In genomic region chr2:52471545-52472291, GRCm38 (mm10) we compare ENCODE assay signal across 8 mouse cellular contexts. TPM values are rescaled to one million over a fixed set of nuclear protein-coding genes. Genes with fewer than 3 reads are reported as not detected.
A peak's percentile ranks its signal among the peaks of the same experiment; 100 is the strongest.
DNase-seq lines count a peak whose midpoint lies in the region; ATAC-seq and TF ChIP-seq lines count a peak whose summit lies in the region.

No protein-coding gene starts in this region.

- H3K9me3 ChIP-seq in heart, embryonic 10.5 days, result no peaks in the 10 kb centered on the region
- H3K9me3 ChIP-seq in embryonic facial prominence, embryonic 14.5 days (ENCODE audit: control insufficient read depth, low read length), result no peaks in the 10 kb centered on the region
- no peaks in the 10 kb centered on the region for H3K9me3 ChIP-seq in lung, embryonic 14.5 days (ENCODE audit: low read depth, low read length)

- intact Hi-C loops in heart, postnatal 36 days (cut with DNase I), result no loop called here

- no peak for TF ChIP-seq CTCF in Patski (IDR thresholded peaks at IDR 0.05)
- TF ChIP-seq CTCF in lung, embryonic 14.5 days (IDR thresholded peaks at IDR 0.05; ENCODE audit: low read depth), result no peak

- H3K9ac ChIP-seq in embryonic facial prominence, embryonic 14.5 days (ENCODE audit: low read depth, low read length), result no peak overlapping the region
- H3K9ac ChIP-seq in lung, embryonic 14.5 days, result no peak overlapping the region

- whole genome bisulfite sequencing in heart, embryonic 10.5 days, result 26% methylated on average over 4 of the region's 4 CpGs
- 18% methylated on average over 4 of the region's 4 CpGs for WGBS in embryonic facial prominence, embryonic 14.5 days
- 18% methylated on average over 4 of the region's 4 CpGs for WGBS in lung, embryonic 14.5 days

- H3K4me2 ChIP-seq in embryonic facial prominence, embryonic 14.5 days (ENCODE audit: low read depth, low read length), result no peak overlapping the region
- H3K4me2 ChIP-seq in lung, embryonic 14.5 days, result no peak overlapping the region

- no peaks in the 10 kb centered on the region for H3K36me3 ChIP-seq in heart, embryonic 10.5 days
- no peaks in the 10 kb centered on the region for H3K36me3 ChIP-seq in embryonic facial prominence, embryonic 14.5 days (ENCODE audit: control insufficient read depth, insufficient read depth, low read length)
- H3K36me3 ChIP-seq in lung, embryonic 14.5 days (ENCODE audit: insufficient read depth), result no peaks in the 10 kb centered on the region

- POLR2A ChIA-PET in Patski (lab: Charles Lee), result interaction anchor here (1.8 kb wide), 1 partner anchor 12 kb away, joined by 3 read pairs; no protein-coding TSS in a partner anchor

- peaks cover 6% of the 10 kb centered on the region; the same call in 1 of the 2 replicates for H3K27me3 ChIP-seq in heart, embryonic 10.5 days (ENCODE audit: insufficient read depth, poor library complexity, severe bottlenecking)
- no peaks in the 10 kb centered on the region for H3K27me3 ChIP-seq in Patski
- no peaks in the 10 kb centered on the region; the same call in 1 of the 2 replicates for H3K27me3 ChIP-seq in embryonic facial prominence, embryonic 14.5 days (replicated peaks; ENCODE audit: control insufficient read depth, insufficient read depth, low read length)
- H3K27me3 ChIP-seq in lung, embryonic 14.5 days (ENCODE audit: insufficient read depth, low read length), result no peaks in the 10 kb centered on the region

- no peak overlapping the region for H3K4me3 ChIP-seq in heart, embryonic 10.5 days
- no peak overlapping the region for H3K4me3 ChIP-seq in embryonic facial prominence, embryonic 14.5 days (ENCODE audit: low read depth, low read length)
- no peak overlapping the region for H3K4me3 ChIP-seq in lung, embryonic 14.5 days (ENCODE audit: low read depth, low read length)

- H3K4me1 ChIP-seq in heart, embryonic 10.5 days, result peaks cover 15% of the 10 kb centered on the region
- peaks cover 4% of the 10 kb centered on the region; the same call in 1 of the 2 replicates for H3K4me1 ChIP-seq in embryonic facial prominence, embryonic 14.5 days (ENCODE audit: control insufficient read depth, insufficient read depth, low read length)
- no peaks in the 10 kb centered on the region for H3K4me1 ChIP-seq in lung, embryonic 14.5 days (ENCODE audit: insufficient read depth)

- CTCF ChIA-PET in Patski (lab: Charles Lee), result interaction anchor here (1.2 kb wide), 1 partner anchor 16 kb away, joined by 3 read pairs; no protein-coding TSS in a partner anchor

- in situ Hi-C loops in Patski (cut with MboI; ENCODE audit: low pct_unique_long_range_greater_than_20kb), result no loop called here

- ATAC-seq in Patski, result peak; percentile 60
- ATAC-seq in embryonic facial prominence, embryonic 14.5 days (ENCODE audit: low read depth), result peak; percentile 60
- ATAC-seq in lung, embryonic 14.5 days (ENCODE audit: insufficient read depth), result peak; percentile 85

- H3K27ac ChIP-seq in heart, embryonic 10.5 days, result peak overlapping the region; percentile 64; the same call in 1 of the 2 replicates
- no peak overlapping the region for H3K27ac ChIP-seq in embryonic facial prominence, embryonic 14.5 days (replicated peaks; ENCODE audit: low read depth, low read length)
- H3K27ac ChIP-seq in lung, embryonic 14.5 days (ENCODE audit: low read depth), result peak overlapping the region; percentile 72

- DNase-seq in heart, embryonic 10.5 days (ENCODE audit: low spot score), result no peak
- DNase-seq in heart, postnatal 36 days, result no peak
- DNase-seq in Patski (ENCODE audit: low read depth, low spot score), result peak; percentile 17
- DNase-seq in embryonic facial prominence, embryonic 14.5 days (ENCODE audit: low spot score), result peak; percentile 63
- DNase-seq in lung, embryonic 14.5 days, result peak; percentile 64
- DNase-seq in testis, postnatal 10 days (ENCODE audit: low spot score), result no peak
- DNase-seq in layer of hippocampus, adult 18-20 months (ENCODE audit: low spot score in 2 of 2), result no peak
- DNase-seq in frontal cortex, postnatal 14 days (ENCODE audit: low spot score in 2 of 2), result no peak

RNA-seq across cellular contexts. Expression of gene Arl5a, which starts 47.0 kb away (rescaled TPM):
- polyA plus RNA-seq in heart, embryonic 10.5 days (2016; fragmentation: Nextera tagmentation; extraction: Ambion mirVana), result 62.9 and 72.8 TPM in 2 replicates
- 10 to 100 TPM; 33.8 to 35.0 TPM for total RNA-seq in heart, postnatal 36 days (2021)
- polyA plus RNA-seq in Patski (2021), result 35.1 TPM
- polyA plus RNA-seq in embryonic facial prominence, embryonic 14.5 days (2014; fragmentation: Nextera tagmentation; extraction: Ambion mirVana), result 66.8 and 71.4 TPM in 2 replicates
- polyA plus RNA-seq in lung, embryonic 14.5 days (2014; fragmentation: Nextera tagmentation; extraction: Ambion mirVana), result 63.6 and 71.0 TPM in 2 replicates
- 10 to 100 TPM; 61.4 to 66.2 TPM for total RNA-seq in layer of hippocampus, adult 18-20 months (2021)

Comparison
In these comparisons a context has a peak if more than half of its experiments do, and no peak if none do; other contexts are left out.
1. DNase-seq: peak in Patski (single experiment), embryonic facial prominence, embryonic 14.5 days (single experiment) and lung, embryonic 14.5 days (single experiment); none in heart, embryonic 10.5 days (single experiment), heart, postnatal 36 days (0 of 2), testis, postnatal 10 days (single experiment), layer of hippocampus, adult 18-20 months (0 of 2) and frontal cortex, postnatal 14 days (0 of 2).
2. Peak in every context shown above with its lines, with median percentiles within 50 percentile points of each other: ATAC-seq.